Mouse (Mus musculus) kidney, adult 2 months (tissue): ENCODE measurements around the gene Polr2f.

Experiments
- CTCF ChIP-seq: fragments of 200-500 bp; conservative IDR thresholded peaks from 2 replicates; pipeline ENCODE4 v1.5.1; 2011; ENCODE audit warnings: low read depth, mild to moderate bottlenecking, control low read depth, low read length, moderate library complexity, mixed read lengths; ENCODE audit not compliant: insufficient read depth, insufficient read length
- POLR2A ChIP-seq: fragments of 200-500 bp; IDR thresholded peaks from one replicate; pipeline ENCODE4 v1.6.1; 2011; ENCODE audit warnings: low read depth, low read length, control low read depth

DNA sequence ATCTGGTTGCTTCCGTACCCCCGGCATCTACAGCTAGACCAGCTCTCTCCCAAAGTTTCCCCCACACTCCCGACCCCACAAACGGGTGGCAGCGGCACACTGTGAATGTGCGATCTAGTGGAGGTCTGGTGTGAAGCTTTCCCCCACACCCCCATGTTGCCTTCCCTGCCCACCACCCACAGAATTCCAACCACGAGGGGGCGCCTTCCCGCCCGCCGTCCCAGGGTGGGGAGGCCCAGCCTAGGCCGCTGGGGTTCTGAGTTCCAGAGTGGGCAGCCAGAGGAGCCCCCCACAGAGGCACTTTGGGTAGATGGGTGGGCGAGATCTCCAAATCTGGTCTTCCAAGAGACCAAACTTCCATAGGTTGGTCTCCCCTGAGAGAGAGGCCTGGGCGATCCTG is 22.0 kb downstream of the Polr2f start:
- TF ChIP-seq POLR2A, result no peak
- TF ChIP-seq CTCF, result no peak
